Mouse (Mus musculus) limb, embryonic 15.5 days (tissue): Measurements from ENCODE around the gene Abcc3. TPM values are rescaled to one million over a fixed set of nuclear protein-coding genes. Genes with fewer than 3 reads are reported as not detected.

Experiments
- ATAC-seq: fragments of 200-750 bp; cut with Nextera tagmentation; 2 replicates; pipeline ENCODE4 v1.8.0; 2017; ENCODE audit warnings: low read depth, moderate TSS enrichment; ENCODE audit not compliant: insufficient number of reproducible peaks, low FRiP score, low TSS enrichment
- H3K27ac ChIP-seq: fragments of 300-500 bp; sonication (generic); 2 replicates; pipeline ENCODE4 v1.5.1; 2015; ENCODE audit warnings: moderate library complexity, mild to moderate bottlenecking, inconsistent platforms
- H3K27me3 ChIP-seq: fragments of 300-500 bp; sonication (generic); 2 replicates; pipeline ENCODE4 v1.6.1; 2015; ENCODE audit warnings: inconsistent platforms
- H3K36me3 ChIP-seq: fragments of 300-500 bp; sonication (generic); 2 replicates; pipeline ENCODE4 v1.6.1; 2015; ENCODE audit warnings: inconsistent platforms
- H3K4me1 ChIP-seq: fragments of 300-500 bp; sonication (generic); 2 replicates; pipeline ENCODE4 v1.6.1; 2015; ENCODE audit warnings: inconsistent platforms
- H3K4me2 ChIP-seq: fragments of 300-500 bp; sonication (generic); 2 replicates; pipeline ENCODE4 v1.6.1; 2015; ENCODE audit warnings: mild to moderate bottlenecking, inconsistent platforms
- H3K4me3 ChIP-seq: fragments of 300-500 bp; sonication (generic); 2 replicates; pipeline ENCODE4 v1.5.1; 2015; ENCODE audit warnings: mild to moderate bottlenecking, inconsistent platforms
- H3K9ac ChIP-seq: fragments of 300-500 bp; sonication (generic); 2 replicates; pipeline ENCODE4 v1.6.1; 2015; ENCODE audit warnings: inconsistent platforms
- H3K9me3 ChIP-seq: fragments of 300-500 bp; sonication (generic); 2 replicates; pipeline ENCODE4 v1.6.1; 2016; ENCODE audit warnings: inconsistent platforms
- WGBS: fragments of 180-500 bp; shearing (Covaris S2); methylation state at CpG from one replicate; pipeline ENCODE4 v1.1.7; 2015; 5-methylcytosine and 5-hydroxymethylcytosine counted together
- polyA plus RNA-seq: library from polyadenylated mRNA; unstranded; fragments of >200 nt; fragmentation: Nextera tagmentation; extraction: Ambion mirVana; gene quantifications from 2 replicates; pipeline ENCODE4 v1.2.1, GENCODE M21; 2015

Abcc3 gene
- polyA plus RNA-seq, 1 experiment from 2014 or later = 1.6 TPM

GRCm38 (mm10) chr11:94370809-94371208, 22.0 kb downstream of the Abcc3 start:
- H3K4me2 ChIP-seq = no peak overlapping the region
- H3K9me3 ChIP-seq = no peaks in the 10 kb centered on the region
- no peak overlapping the region for H3K4me3 ChIP-seq
- H3K27ac ChIP-seq = no peak overlapping the region
- 22% methylated on average over 5 of the region's 5 CpGs for WGBS
- no peaks in the 10 kb centered on the region for H3K36me3 ChIP-seq
- no peak overlapping the region for H3K9ac ChIP-seq
- ATAC-seq = no peak
- 0 out of 2 replicates have a peak, but pooled peaks cover 4% of the 10 kb centered on the region for H3K27me3 ChIP-seq
- H3K4me1 ChIP-seq = no peaks in the 10 kb centered on the region

- Histone ChIP-seq H3K4me1 (no peaks in the 10 kb centered on the region), H3K9ac (no peak overlapping the region), H3K27ac (no peak overlapping the region), H3K4me2 (no peak overlapping the region), H3K4me3 (no peak overlapping the region), H3K9me3 (no peaks in the 10 kb centered on the region), H3K27me3 (0 out of 2 replicates have a peak, but pooled peaks cover 4% of the 10 kb centered on the region), H3K36me3 (no peaks in the 10 kb centered on the region)
- ATAC-seq = no peak
- WGBS = 73% methylated on average over 6 of the region's 6 CpGs
Measured at GRCm38 (mm10) chr11:94369981-94370380, 22.8 kb downstream of the Abcc3 start.

GRCm38 (mm10) chr11:94365340-94365739, 27.5 kb downstream of the Abcc3 start:
- H3K9ac ChIP-seq = no peak overlapping the region
- 61% methylated on average over 3 of the region's 3 CpGs for WGBS
- no peak overlapping the region for H3K27ac ChIP-seq
- H3K36me3 ChIP-seq = no peaks in the 10 kb centered on the region
- H3K4me2 ChIP-seq = no peak overlapping the region
- H3K9me3 ChIP-seq = no peaks in the 10 kb centered on the region
- no peak overlapping the region for H3K4me3 ChIP-seq
- no peaks in the 10 kb centered on the region for H3K27me3 ChIP-seq
- no peak for ATAC-seq
- H3K4me1 ChIP-seq = peaks cover 10% of the 10 kb centered on the region; the same call in 1 of the 2 replicates

DNA sequence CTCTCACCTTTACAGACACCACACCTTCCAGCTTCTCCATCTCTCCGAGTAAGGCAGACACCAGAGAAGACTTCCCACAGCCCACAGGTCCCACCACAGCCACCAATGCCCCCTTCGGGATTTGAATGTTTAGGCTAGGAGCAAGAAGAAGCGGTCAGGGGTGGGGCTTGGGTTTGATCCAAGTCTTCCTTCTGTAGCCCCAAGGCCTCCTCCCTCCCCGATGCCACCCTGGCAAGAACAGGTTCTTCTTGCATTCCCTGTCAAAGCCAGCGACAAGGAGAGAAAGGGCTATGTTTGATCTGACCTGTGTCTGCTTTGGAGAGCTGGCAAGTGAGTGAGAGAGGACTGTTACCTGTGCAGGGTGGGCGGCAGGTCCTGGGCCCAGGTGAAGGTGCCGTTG, 29.1 kb downstream of the Abcc3 start:
- Histone ChIP-seq H3K27me3 (no peaks in the 10 kb centered on the region), H3K4me3 (no peak overlapping the region), H3K9ac (no peak overlapping the region), H3K4me2 (no peak overlapping the region), H3K4me1 (peaks cover 10% of the 10 kb centered on the region; the same call in 1 of the 2 replicates), H3K36me3 (no peaks in the 10 kb centered on the region), H3K9me3 (no peaks in the 10 kb centered on the region), H3K27ac (no peak overlapping the region)
- ATAC-seq = no peak
- 69% methylated on average over 7 of the region's 7 CpGs for WGBS

DNA sequence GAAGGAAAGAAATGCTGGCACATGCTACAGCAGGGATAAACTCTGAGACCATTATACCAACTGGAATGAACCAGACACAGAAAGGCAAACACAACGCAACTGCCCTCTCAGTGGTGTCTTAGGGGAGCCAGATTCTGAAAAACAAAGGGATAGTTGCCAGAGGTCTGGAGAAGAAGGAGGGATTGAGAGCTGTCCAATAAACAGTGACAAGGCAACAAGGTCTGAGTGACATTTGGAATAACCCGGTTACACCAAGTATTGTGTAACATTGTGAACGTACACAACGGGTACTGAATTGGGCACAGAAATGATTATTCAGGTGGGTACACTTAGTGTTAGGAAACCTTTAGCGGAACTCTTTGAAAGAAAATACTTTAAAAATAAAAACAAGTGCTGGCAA, 30.7 kb downstream of the Abcc3 start:
- no peak for ATAC-seq

GRCm38 (mm10) chr11:94361166-94361870, 31.5 kb downstream of the Abcc3 start:
- no peak for ATAC-seq
- no peak overlapping the region for H3K27ac ChIP-seq
- WGBS = 90% methylated on average over 14 of the region's 14 CpGs
- H3K9ac ChIP-seq = no peak overlapping the region
- H3K4me1 ChIP-seq = peaks cover 10% of the 10 kb centered on the region; the same call in 1 of the 2 replicates
- no peak overlapping the region for H3K4me2 ChIP-seq
- no peak overlapping the region for H3K4me3 ChIP-seq
- no peaks in the 10 kb centered on the region for H3K36me3 ChIP-seq
- H3K9me3 ChIP-seq = no peaks in the 10 kb centered on the region
- H3K27me3 ChIP-seq = no peaks in the 10 kb centered on the region

More for the DNA sequence above, 30.7 kb downstream of the Abcc3 start:
- Histone ChIP-seq H3K27me3 (no peaks in the 10 kb centered on the region), H3K27ac (no peak overlapping the region), H3K9ac (no peak overlapping the region), H3K9me3 (no peaks in the 10 kb centered on the region), H3K4me3 (no peak overlapping the region), H3K36me3 (no peaks in the 10 kb centered on the region), H3K4me1 (peaks cover 10% of the 10 kb centered on the region; the same call in 1 of the 2 replicates), H3K4me2 (no peak overlapping the region)
- WGBS = 90% methylated on average over 5 of the region's 5 CpGs

DNA sequence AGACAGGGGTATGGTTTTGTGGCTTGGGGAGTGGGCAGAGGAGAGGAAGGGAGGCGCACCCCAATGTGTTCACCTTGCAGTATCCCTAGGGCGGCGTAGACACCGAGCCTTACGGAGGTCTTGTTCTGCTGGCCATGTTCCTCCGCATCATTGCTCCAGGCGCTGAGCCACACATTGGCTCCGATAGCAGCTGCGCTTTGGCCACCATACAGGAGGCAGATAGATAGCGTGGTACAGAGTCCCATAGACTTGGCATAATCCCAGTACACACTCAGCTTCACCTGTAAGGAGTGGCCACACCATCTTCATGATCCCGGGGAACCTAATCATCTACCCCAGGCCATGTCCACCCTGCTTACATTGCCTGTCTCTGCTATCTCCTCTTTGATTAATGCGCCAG, 33.6 kb downstream of the Abcc3 start:
- H3K4me1 ChIP-seq = peaks cover 10% of the 10 kb centered on the region; the same call in 1 of the 2 replicates
- H3K4me2 ChIP-seq = no peak overlapping the region
- no peak overlapping the region for H3K9ac ChIP-seq
- H3K4me3 ChIP-seq = no peak overlapping the region
- H3K36me3 ChIP-seq = no peaks in the 10 kb centered on the region
- H3K27ac ChIP-seq = no peak overlapping the region
- WGBS = 95% methylated on average over 12 of the region's 12 CpGs
- no peak for ATAC-seq
- H3K9me3 ChIP-seq = no peaks in the 10 kb centered on the region
- no peaks in the 10 kb centered on the region for H3K27me3 ChIP-seq

DNA sequence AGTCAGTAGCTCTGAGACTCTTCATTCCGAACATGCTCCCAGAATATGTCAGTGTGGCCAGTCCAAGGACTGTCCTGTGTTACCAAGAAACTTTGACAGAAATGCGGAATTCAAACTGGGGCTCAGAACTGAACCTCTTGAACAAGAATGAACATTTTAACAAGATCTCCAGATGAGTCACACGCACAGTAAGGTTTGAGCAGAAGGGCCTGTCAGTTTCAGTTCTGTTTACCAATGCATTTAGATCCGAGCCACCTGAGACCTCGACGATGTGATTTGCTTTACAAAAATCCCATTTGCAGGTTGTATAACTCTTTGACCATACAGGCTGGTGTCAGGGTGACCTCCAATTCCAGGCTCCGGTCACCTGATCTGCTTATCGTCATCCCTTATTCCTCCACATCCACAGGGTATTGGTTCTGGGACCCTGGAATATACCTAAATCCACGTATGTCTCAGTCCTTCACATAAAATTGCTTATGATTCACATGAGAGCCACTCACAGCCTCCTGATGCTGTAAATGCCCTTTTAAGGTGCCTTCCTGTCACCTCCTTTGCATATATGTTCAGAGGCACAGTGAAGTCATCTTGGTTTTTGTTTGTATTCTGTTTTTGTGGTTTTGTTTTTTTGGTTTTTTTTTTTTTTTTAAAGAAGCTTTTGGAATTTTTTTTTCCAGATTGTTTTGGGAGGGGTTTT, 37.1 kb downstream of the Abcc3 start:
- Histone ChIP-seq H3K4me3 (no peak overlapping the region), H3K27me3 (no peaks in the 10 kb centered on the region), H3K4me2 (no peak overlapping the region), H3K9me3 (no peaks in the 10 kb centered on the region), H3K27ac (no peak overlapping the region), H3K36me3 (no peaks in the 10 kb centered on the region), H3K9ac (no peak overlapping the region), H3K4me1 (no peaks in the 10 kb centered on the region)
- ATAC-seq = no peak
- 77% methylated on average over 9 of the region's 9 CpGs for WGBS

- no peak for ATAC-seq
- H3K9me3 ChIP-seq = no peaks in the 10 kb centered on the region
- 30% methylated on average over 3 of the region's 3 CpGs for WGBS
- no peaks in the 10 kb centered on the region for H3K36me3 ChIP-seq
- H3K4me1 ChIP-seq = peaks cover 10% of the 10 kb centered on the region
- H3K27ac ChIP-seq = no peak overlapping the region
- no peak overlapping the region for H3K4me2 ChIP-seq
- H3K27me3 ChIP-seq = no peaks in the 10 kb centered on the region
- H3K9ac ChIP-seq = no peak overlapping the region
- no peak overlapping the region for H3K4me3 ChIP-seq
Measured at GRCm38 (mm10) chr11:94351094-94351493, 41.7 kb downstream of the Abcc3 start.

GRCm38 (mm10) chr11:94350337-94350736, 42.5 kb downstream of the Abcc3 start:
- ATAC-seq = no peak
- Histone ChIP-seq H3K36me3 (no peaks in the 10 kb centered on the region), H3K9me3 (no peaks in the 10 kb centered on the region), H3K4me2 (no peak overlapping the region), H3K4me1 (peaks cover 11% of the 10 kb centered on the region), H3K4me3 (no peak overlapping the region), H3K9ac (no peak overlapping the region), H3K27me3 (no peaks in the 10 kb centered on the region), H3K27ac (no peak overlapping the region)
- 71% methylated on average over 1 of the region's 1 CpGs for WGBS

- Histone ChIP-seq H3K36me3 (no peaks in the 10 kb centered on the region), H3K4me1 (peaks cover 16% of the 10 kb centered on the region), H3K9me3 (no peaks in the 10 kb centered on the region), H3K27me3 (no peaks in the 10 kb centered on the region), H3K27ac (no peak overlapping the region), H3K4me3 (no peak overlapping the region), H3K4me2 (no peak overlapping the region), H3K9ac (no peak overlapping the region)
- WGBS = 87% methylated on average over 2 of the region's 2 CpGs
- no peak for ATAC-seq
Measured at GRCm38 (mm10) chr11:94349839-94350238, 43.0 kb downstream of the Abcc3 start.

DNA sequence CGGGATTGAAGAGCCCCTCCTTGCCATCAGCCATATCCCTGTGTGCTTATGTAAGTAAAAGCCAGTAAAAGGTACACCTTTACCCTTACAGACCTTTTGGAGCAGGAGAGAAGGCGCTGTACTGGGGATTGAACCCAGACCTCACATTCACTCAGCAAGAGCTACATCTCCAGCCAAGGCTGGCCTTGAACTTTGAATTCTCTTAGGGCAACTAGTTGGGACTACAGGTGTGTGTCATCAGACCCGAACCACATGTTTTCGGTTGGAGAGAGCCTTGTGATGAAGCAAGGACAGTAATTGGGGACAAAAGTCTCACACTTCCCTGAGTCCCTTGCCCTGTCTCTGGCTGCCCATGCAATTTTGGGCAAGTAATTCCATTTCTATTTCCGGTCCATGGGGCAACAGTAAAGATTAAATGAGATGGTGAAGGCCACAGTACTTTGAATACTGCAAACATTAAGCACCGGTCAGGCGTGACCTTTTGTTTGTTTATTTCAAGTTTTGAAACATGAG, 45.7 kb downstream of the Abcc3 start:
- no peak for ATAC-seq
- Histone ChIP-seq H3K4me2 (no peak overlapping the region), H3K9ac (no peak overlapping the region), H3K4me1 (peaks cover 38% of the 10 kb centered on the region), H3K4me3 (no peak overlapping the region), H3K27ac (no peak overlapping the region), H3K9me3 (no peaks in the 10 kb centered on the region), H3K27me3 (no peaks in the 10 kb centered on the region), H3K36me3 (no peaks in the 10 kb centered on the region)
- WGBS = 77% methylated on average over 7 of the region's 7 CpGs
